Mouse (Mus musculus) stomach, postnatal 0 days (tissue): ENCODE results near the gene Tstd3. TPM values are rescaled to one million over a fixed set of nuclear protein-coding genes. Genes with fewer than 3 reads are reported as not detected.

Experiments
- ATAC-seq: fragments of 200-750 bp; cut with Nextera tagmentation; 2 replicates; pipeline ENCODE4 v1.8.0; 2017; ENCODE audit not compliant: low FRiP score, low TSS enrichment
- DNase-seq: peaks from one replicate; pipeline ENCODE4 v3.0.0-alpha.2; 2016; ENCODE audit warnings: low spot score
- H3K27ac ChIP-seq: fragments of 300-500 bp; sonication (generic); replicated peaks from 2 replicates; pipeline ENCODE4 v1.5.1; 2014; ENCODE audit warnings: mild to moderate bottlenecking, control low read depth
- H3K27me3 ChIP-seq: fragments of 300-500 bp; sonication (generic); 2 replicates; pipeline ENCODE4 v1.6.1; 2014; ENCODE audit warnings: low read length; ENCODE audit not compliant: control insufficient read depth, insufficient read depth
- H3K36me3 ChIP-seq: fragments of 300-500 bp; sonication (generic); 2 replicates; pipeline ENCODE4 v1.6.1; 2014; ENCODE audit warnings: low read length, mixed read lengths; ENCODE audit not compliant: control insufficient read depth, insufficient read depth
- H3K4me1 ChIP-seq: fragments of 300-500 bp; sonication (generic); replicated peaks from 2 replicates; pipeline ENCODE4 v1.6.1; 2014; ENCODE audit warnings: antibody characterized with exemption; ENCODE audit not compliant: control insufficient read depth, insufficient read depth
- H3K4me2 ChIP-seq: fragments of 300-500 bp; sonication (generic); replicated peaks from 2 replicates; pipeline ENCODE4 v1.6.1; 2014; ENCODE audit warnings: low read depth, mild to moderate bottlenecking, control low read depth, moderate library complexity
- H3K4me3 ChIP-seq: fragments of 300-500 bp; sonication (generic); 2 replicates; pipeline ENCODE4 v1.5.1; 2014; ENCODE audit warnings: low read depth, low read length, control low read depth
- H3K9ac ChIP-seq: fragments of 300-500 bp; sonication (generic); 2 replicates; pipeline ENCODE4 v1.6.1; 2014; ENCODE audit warnings: mild to moderate bottlenecking, low read length, control low read depth, mixed read lengths
- H3K9me3 ChIP-seq: fragments of 300-500 bp; sonication (generic); 2 replicates; pipeline ENCODE4 v1.6.1; 2016; ENCODE audit warnings: low read length; ENCODE audit not compliant: control insufficient read depth
- CTCF ChIP-seq: IDR thresholded peaks from 2 replicates; pipeline ENCODE4 v1.5.1; 2016; ENCODE audit warnings: antibody characterized with exemption, low read depth, mild to moderate bottlenecking, moderate library complexity
- EP300 ChIP-seq: optimal IDR thresholded peaks from 2 replicates; pipeline ENCODE3; 2016; ENCODE audit warnings: antibody characterized with exemption
- WGBS: fragments of 180-500 bp; shearing (Covaris S2); extraction: QIAGEN DNeasy Blood & Tissue Kit; methylation state at CpG from one replicate; pipeline ENCODE4 v1.1.7; 2014; 5-methylcytosine and 5-hydroxymethylcytosine counted together
- polyA plus RNA-seq: library from polyadenylated mRNA; unstranded; fragments of >200 nt; fragmentation: Nextera tagmentation; extraction: Ambion mirVana; gene quantifications from 2 replicates; pipeline ENCODE4 v1.2.1, GENCODE M21; 2015

Tstd3 gene
- polyA plus RNA-seq: 13.5 and 14.8 TPM in 2 replicates

DNA sequence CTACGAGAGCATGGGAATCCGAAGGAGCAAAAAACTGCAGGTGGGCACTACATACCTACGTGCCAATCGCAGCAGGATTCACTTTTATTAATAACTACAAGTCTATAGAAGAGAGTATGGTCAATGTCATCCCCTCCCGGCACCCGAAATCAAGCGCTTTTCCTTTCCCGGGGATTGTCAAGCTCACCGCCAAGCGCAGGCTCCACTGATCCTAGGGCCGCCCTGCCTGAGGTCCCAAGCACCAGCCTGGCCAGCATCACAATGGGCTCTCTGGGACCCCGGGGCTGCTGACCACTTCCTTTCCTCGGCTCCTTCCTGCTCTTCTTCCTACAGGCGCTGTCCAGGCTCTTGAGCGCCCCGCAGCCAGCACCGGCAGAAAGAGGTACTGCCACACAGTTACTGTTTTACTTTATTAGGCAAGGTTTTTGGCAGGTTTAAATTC, at the start of gene Tstd3, which contains the start of gene Usp45:
Tstd3 (minus strand) TSS at position 350 of the 442 bp plus-strand sequence.
Usp45 (plus strand) TSS at position 294 of the 442 bp plus-strand sequence.
- DNase-seq (peak; percentile 73), ATAC-seq (peak; percentile 89)
- Histone ChIP-seq H3K4me1 (no peaks in the 10 kb centered on the region), H3K9me3 (no peaks in the 10 kb centered on the region), H3K4me3 (peak within 1 kb of the TSS; percentile 63), H3K4me2 (peak within 1 kb of the TSS; percentile 71), H3K27me3 (no peaks in the 10 kb centered on the region), H3K36me3 (no peaks in the 10 kb centered on the region), H3K27ac (no peak within 1 kb of the TSS), H3K9ac (peak within 1 kb of the TSS; percentile 73)
- TF ChIP-seq EP300: no peak
- TF ChIP-seq CTCF: peak; percentile 92
- under 1% methylated on average over 17 of the region's 17 CpGs for WGBS

- TF ChIP-seq EP300 (no peak), CTCF (peak; percentile 93)
- 36% methylated on average over 2 of the region's 2 CpGs for WGBS
These were observed 47.0 kb upstream of the Tstd3 start for GRCm38 (mm10) chr4:21814029-21814428.

GRCm38 (mm10) chr4:21812635-21813034, 45.6 kb upstream of the Tstd3 start:
- TF ChIP-seq CTCF (no peak), EP300 (no peak)
- WGBS: 88% methylated on average over 6 of the region's 6 CpGs
- Histone ChIP-seq H3K36me3 (peaks cover 11% of the 10 kb centered on the region), H3K4me3 (no peak overlapping the region), H3K4me2 (no peak overlapping the region), H3K27me3 (no peaks in the 10 kb centered on the region), H3K9me3 (no peaks in the 10 kb centered on the region), H3K4me1 (no peaks in the 10 kb centered on the region), H3K9ac (no peak overlapping the region), H3K27ac (no peak overlapping the region)
- no peak for DNase-seq
- ATAC-seq: no peak

More at GRCm38 (mm10) chr4:21814029-21814428, 47.0 kb upstream of the Tstd3 start:
- H3K27ac ChIP-seq: no peak overlapping the region
- H3K36me3 ChIP-seq: peaks cover 10% of the 10 kb centered on the region
- H3K4me3 ChIP-seq: no peak overlapping the region
- H3K9me3 ChIP-seq: no peaks in the 10 kb centered on the region
- ATAC-seq (peak; percentile 21; the same call in 1 of the 2 replicates), DNase-seq (peak; percentile 39)
- H3K4me2 ChIP-seq: no peak overlapping the region
- H3K9ac ChIP-seq: no peak overlapping the region
- no peaks in the 10 kb centered on the region for H3K27me3 ChIP-seq
- no peaks in the 10 kb centered on the region for H3K4me1 ChIP-seq

DNA sequence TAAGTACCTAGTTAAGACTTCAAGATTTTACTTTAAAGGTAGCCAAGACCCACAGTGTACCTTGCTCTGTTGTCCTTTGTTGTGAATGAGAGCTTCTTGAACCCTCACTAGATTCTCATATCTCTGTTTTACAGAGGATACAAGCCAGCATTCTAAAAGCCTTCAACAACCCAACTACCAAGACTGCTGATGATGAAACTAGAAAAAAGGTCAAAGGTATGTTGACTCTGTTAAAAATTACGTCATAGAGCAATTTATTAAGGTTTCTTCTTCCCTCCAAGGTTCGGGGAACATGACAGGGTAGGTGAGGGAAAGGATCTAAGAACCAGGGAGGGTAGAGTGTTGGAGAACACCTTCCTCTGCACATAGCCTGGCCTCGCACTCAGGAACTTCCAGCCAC, 43.6 kb upstream of the Tstd3 start:
- Histone ChIP-seq H3K27ac (no peak overlapping the region), H3K4me1 (no peaks in the 10 kb centered on the region), H3K27me3 (no peaks in the 10 kb centered on the region), H3K9me3 (no peaks in the 10 kb centered on the region), H3K4me2 (no peak overlapping the region), H3K4me3 (no peak overlapping the region), H3K36me3 (peaks cover 9% of the 10 kb centered on the region), H3K9ac (no peak overlapping the region)
- DNase-seq (no peak), ATAC-seq (no peak)
- 74% methylated on average over 3 of the region's 3 CpGs for WGBS
- TF ChIP-seq EP300 (no peak), CTCF (no peak)

- no peak overlapping the region for H3K9ac ChIP-seq
- no peak overlapping the region for H3K4me3 ChIP-seq
- peaks cover 17% of the 10 kb centered on the region for H3K36me3 ChIP-seq
- H3K4me1 ChIP-seq: no peaks in the 10 kb centered on the region
- no peak for DNase-seq
- ATAC-seq: no peak
- H3K9me3 ChIP-seq: no peaks in the 10 kb centered on the region
- H3K27me3 ChIP-seq: no peaks in the 10 kb centered on the region
- no peak overlapping the region for H3K27ac ChIP-seq
- no peak overlapping the region for H3K4me2 ChIP-seq
- TF ChIP-seq CTCF: no peak
- TF ChIP-seq EP300: no peak
- WGBS: 83% methylated on average over 5 of the region's 5 CpGs
These were observed 40.2 kb upstream of the Tstd3 start for GRCm38 (mm10) chr4:21807204-21807603.

- no peak for ATAC-seq
- Histone ChIP-seq H3K4me1 (no peaks in the 10 kb centered on the region), H3K27me3 (no peaks in the 10 kb centered on the region), H3K27ac (no peak overlapping the region), H3K4me3 (no peak overlapping the region), H3K9ac (no peak overlapping the region), H3K4me2 (no peak overlapping the region), H3K36me3 (peaks cover 19% of the 10 kb centered on the region), H3K9me3 (no peaks in the 10 kb centered on the region)
- DNase-seq: no peak
- TF ChIP-seq EP300: no peak
- no peak for TF ChIP-seq CTCF
- 92% methylated on average over 2 of the region's 2 CpGs for WGBS
These were observed 34.6 kb upstream of the Tstd3 start for GRCm38 (mm10) chr4:21801620-21802019.
